Mouse (Mus musculus): ENCODE results near the gene Gpatch4.

GRCm38 (mm10) chr3:88026823-88027222 lies 16.1 kb upstream of the Gpatch4 start:
- no peak for TF ChIP-seq CTCF (IDR thresholded peaks at IDR 0.05; ENCODE audit: extremely low read depth, insufficient read length, insufficient replicate concordance, low read depth, low read length)
- no peak for TF ChIP-seq POLR2A (IDR thresholded peaks at IDR 0.05; ENCODE audit: low read depth, low read length)

Data from small intestine, adult 2 months (tissue).